Mouse (Mus musculus) liver, adult 2 months (tissue): ENCODE data around the gene Eml2.

Source experiments
- CTCF ChIP-seq: fragments of 200-500 bp; IDR thresholded peaks from 2 replicates; pipeline ENCODE4 v1.5.1; 2011; ENCODE audit warnings: low read depth, low read length, control low read depth
- POLR2A ChIP-seq: fragments of 200-500 bp; IDR thresholded peaks from 2 replicates; pipeline ENCODE4 v1.6.1; 2011; ENCODE audit warnings: low read length, control low read depth; ENCODE audit not compliant: insufficient read depth; ENCODE audit errors: extremely low read depth

- TF ChIP-seq CTCF = no peak
- TF ChIP-seq POLR2A = no peak
Measured at GRCm38 (mm10) chr7:19154796-19155195, 21.4 kb upstream of the Eml2 start.
